Mouse (Mus musculus): ENCODE measurements around the gene Pold1.

DNA sequence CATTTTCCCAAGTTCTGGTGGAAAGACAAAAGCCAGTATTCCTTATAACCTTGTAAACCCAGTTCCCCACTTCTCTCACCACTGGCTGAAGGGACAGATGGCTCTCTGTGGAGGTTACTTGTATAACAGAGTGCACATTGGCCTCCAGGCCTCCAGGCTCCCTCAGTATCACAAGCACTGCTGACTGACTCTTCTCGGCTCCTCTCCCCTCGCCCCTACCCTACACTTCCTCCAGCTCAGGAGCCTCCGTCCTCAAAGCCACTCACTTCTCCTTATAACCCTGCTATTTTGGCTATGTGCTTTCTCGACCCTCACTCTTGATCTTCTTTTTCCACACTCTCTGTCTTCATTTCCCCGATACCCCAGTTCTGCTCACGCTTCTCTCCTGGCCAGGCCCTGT is 16.8 kb upstream of the Pold1 start:
- TF ChIP-seq CTCF (IDR thresholded peaks at IDR 0.05; ENCODE audit: borderline replicate concordance, insufficient read depth, low read length): no peak
- no peak for TF ChIP-seq POLR2A (IDR thresholded peaks at IDR 0.05; ENCODE audit: low read depth, low read length)

Measured in embryonic fibroblast, embryonic 13.5 days (primary cell).